Mouse (Mus musculus) hindbrain, embryonic 14.5 days (tissue): ENCODE measurements around the gene Dtx3l. TPM values are rescaled to one million over a fixed set of nuclear protein-coding genes. Genes with fewer than 3 reads are reported as not detected.
"Not testable (repeated sequence)": the region's sequence is repeated elsewhere in the genome, so short reads cannot be mapped to it uniquely, and the experiment has no call there.

Experiments
- ATAC-seq: fragments of 200-750 bp; cut with Nextera tagmentation; 2 replicates; pipeline ENCODE4 v1.8.0; 2017; ENCODE audit warnings: moderate number of reproducible peaks, mild to moderate bottlenecking, moderate TSS enrichment, moderate library complexity; ENCODE audit not compliant: low FRiP score
- DNase-seq: peaks from one replicate; pipeline ENCODE4 v3.0.0-alpha.2; 2015; ENCODE audit warnings: low spot score
- H3K27ac ChIP-seq: fragments of 300-500 bp; sonication (generic); 2 replicates; pipeline ENCODE4 v1.5.1; 2014; ENCODE audit warnings: mild to moderate bottlenecking, moderate library complexity
- H3K27me3 ChIP-seq: fragments of 300-500 bp; sonication (generic); 2 replicates; pipeline ENCODE4 v1.6.1; 2014; ENCODE audit warnings: mild to moderate bottlenecking, low read length, mixed read lengths; ENCODE audit not compliant: control insufficient read depth, insufficient read depth
- H3K36me3 ChIP-seq: fragments of 300-500 bp; sonication (generic); replicated peaks from 2 replicates; pipeline ENCODE4 v1.6.1; 2014; ENCODE audit not compliant: control insufficient read depth, insufficient read depth
- H3K4me1 ChIP-seq: fragments of 300-500 bp; sonication (generic); replicated peaks from 2 replicates; pipeline ENCODE4 v1.6.1; 2014; ENCODE audit warnings: antibody characterized with exemption, low read length, mixed read lengths; ENCODE audit not compliant: control insufficient read depth, insufficient read depth
- H3K4me2 ChIP-seq: fragments of 300-500 bp; sonication (generic); replicated peaks from 2 replicates; pipeline ENCODE4 v1.6.1; 2014; ENCODE audit warnings: mild to moderate bottlenecking, moderate library complexity
- H3K4me3 ChIP-seq: fragments of 300-500 bp; sonication (generic); replicated peaks from 2 replicates; pipeline ENCODE4 v1.5.1; 2014; ENCODE audit warnings: mild to moderate bottlenecking, low read length
- H3K9ac ChIP-seq: fragments of 300-500 bp; sonication (generic); 2 replicates; pipeline ENCODE4 v1.6.1; 2014
- H3K9me3 ChIP-seq: fragments of 300-500 bp; sonication (generic); 2 replicates; pipeline ENCODE4 v1.6.1; 2016; ENCODE audit warnings: low read length; ENCODE audit not compliant: control insufficient read depth
- WGBS: fragments of 180-500 bp; shearing (Covaris S2); extraction: QIAGEN DNeasy Blood & Tissue Kit; methylation state at CpG from one replicate; pipeline ENCODE4 v1.1.7; 2014; 5-methylcytosine and 5-hydroxymethylcytosine counted together
- polyA plus RNA-seq: library from polyadenylated mRNA; unstranded; fragments of >200 nt; fragmentation: Nextera tagmentation; extraction: Ambion mirVana; gene quantifications from 2 replicates; pipeline ENCODE4 v1.2.1, GENCODE M21; 2014

Dtx3l gene
- polyA plus RNA-seq, 1 experiment from 2014 or later, result 1.2 TPM

- Histone ChIP-seq H3K4me1 (no peaks in the 10 kb centered on the region), H3K27me3 (no peaks in the 10 kb centered on the region), H3K4me3 (no peak overlapping the region), H3K9ac (no peak overlapping the region), H3K4me2 (no peak overlapping the region), H3K27ac (no peak overlapping the region), H3K9me3 (no peaks in the 10 kb centered on the region), H3K36me3 (no peaks in the 10 kb centered on the region)
- no peak for DNase-seq
- WGBS, result 64% methylated on average over 2 of the region's 2 CpGs
- ATAC-seq, result no peak
These were observed 29.2 kb upstream of the Dtx3l start for GRCm38 (mm10) chr16:35968149-35968548.

GRCm38 (mm10) chr16:35967319-35967718 is 28.4 kb upstream of the Dtx3l start:
- H3K9me3 ChIP-seq, result no peaks in the 10 kb centered on the region
- ATAC-seq (no peak), DNase-seq (no peak)
- no peak overlapping the region for H3K4me2 ChIP-seq
- H3K36me3 ChIP-seq, result no peaks in the 10 kb centered on the region
- no peaks in the 10 kb centered on the region for H3K4me1 ChIP-seq
- no peak overlapping the region for H3K27ac ChIP-seq
- no peaks in the 10 kb centered on the region for H3K27me3 ChIP-seq
- no peak overlapping the region for H3K4me3 ChIP-seq
- WGBS, result 85% methylated on average over 4 of the region's 4 CpGs
- H3K9ac ChIP-seq, result no peak overlapping the region

- Histone ChIP-seq H3K4me1 (no peaks in the 10 kb centered on the region), H3K9ac (no peak overlapping the region), H3K27me3 (no peaks in the 10 kb centered on the region), H3K4me3 (no peak overlapping the region), H3K4me2 (no peak overlapping the region), H3K27ac (no peak overlapping the region), H3K36me3 (no peaks in the 10 kb centered on the region), H3K9me3 (no peaks in the 10 kb centered on the region)
- ATAC-seq (no peak), DNase-seq (no peak)
- WGBS, result 69% methylated on average over 5 of the region's 5 CpGs
These were observed 27.6 kb upstream of the Dtx3l start for GRCm38 (mm10) chr16:35966411-35967115.

GRCm38 (mm10) chr16:35965991-35966390 is 27.0 kb upstream of the Dtx3l start:
- not testable (repeated sequence) for H3K4me3 ChIP-seq, ATAC-seq, H3K27me3 ChIP-seq, H3K36me3 ChIP-seq, H3K4me2 ChIP-seq, DNase-seq, H3K27ac ChIP-seq, H3K9me3 ChIP-seq, H3K4me1 ChIP-seq, H3K9ac ChIP-seq
- WGBS, result 66% methylated on average over 3 of the region's 4 CpGs

- H3K27me3 ChIP-seq, result no peaks in the 10 kb centered on the region
- no peak overlapping the region for H3K4me3 ChIP-seq
- no peak overlapping the region for H3K27ac ChIP-seq
- no peaks in the 10 kb centered on the region for H3K36me3 ChIP-seq
- no peak overlapping the region for H3K4me2 ChIP-seq
- H3K9ac ChIP-seq, result no peak overlapping the region
- no peaks in the 10 kb centered on the region for H3K9me3 ChIP-seq
- 92% methylated on average over 5 of the region's 5 CpGs for WGBS
- DNase-seq (no peak), ATAC-seq (no peak)
- no peaks in the 10 kb centered on the region for H3K4me1 ChIP-seq
These were observed 13.7 kb upstream of the Dtx3l start for GRCm38 (mm10) chr16:35952628-35953130.

GRCm38 (mm10) chr16:35951216-35951615 is 12.3 kb upstream of the Dtx3l start:
- WGBS, result 96% methylated on average over 3 of the region's 3 CpGs
- Histone ChIP-seq H3K4me3 (no peak overlapping the region), H3K27ac (no peak overlapping the region)

GRCm38 (mm10) chr16:35949264-35949663 is 10.3 kb upstream of the Dtx3l start:
- DNase-seq (no peak), ATAC-seq (no peak)
- no peaks in the 10 kb centered on the region for H3K27me3 ChIP-seq
- H3K9me3 ChIP-seq, result no peaks in the 10 kb centered on the region
- 90% methylated on average over 5 of the region's 5 CpGs for WGBS
- no peak overlapping the region for H3K9ac ChIP-seq
- no peaks in the 10 kb centered on the region for H3K4me1 ChIP-seq
- no peaks in the 10 kb centered on the region for H3K36me3 ChIP-seq
- no peak overlapping the region for H3K4me3 ChIP-seq
- H3K27ac ChIP-seq, result no peak overlapping the region
- H3K4me2 ChIP-seq, result no peak overlapping the region

More at GRCm38 (mm10) chr16:35951216-35951615, 12.3 kb upstream of the Dtx3l start:
- ATAC-seq (no peak), DNase-seq (no peak)
- Histone ChIP-seq H3K9me3 (no peaks in the 10 kb centered on the region), H3K27me3 (no peaks in the 10 kb centered on the region), H3K4me2 (no peak overlapping the region), H3K4me1 (no peaks in the 10 kb centered on the region), H3K9ac (no peak overlapping the region), H3K36me3 (no peaks in the 10 kb centered on the region)

GRCm38 (mm10) chr16:35941382-35941781 is 2.4 kb upstream of the Dtx3l start:
- H3K4me2 ChIP-seq, result no peak overlapping the region
- H3K36me3 ChIP-seq, result no peaks in the 10 kb centered on the region
- no peak overlapping the region for H3K4me3 ChIP-seq
- DNase-seq (no peak), ATAC-seq (no peak)
- H3K9ac ChIP-seq, result no peak overlapping the region
- WGBS, result 88% methylated on average over 7 of the region's 7 CpGs
- H3K27me3 ChIP-seq, result peaks cover 28% of the 10 kb centered on the region; the same call in 1 of the 2 replicates
- H3K9me3 ChIP-seq, result no peaks in the 10 kb centered on the region
- no peaks in the 10 kb centered on the region for H3K4me1 ChIP-seq
- H3K27ac ChIP-seq, result no peak overlapping the region

GRCm38 (mm10) chr16:35939690-35940089 is 739 bp upstream of the Dtx3l start:
- Histone ChIP-seq H3K4me2 (peak overlapping the region; percentile 79), H3K27ac (no peak overlapping the region), H3K4me1 (no peaks in the 10 kb centered on the region), H3K4me3 (peak overlapping the region; percentile 42), H3K9ac (no peak overlapping the region), H3K9me3 (no peaks in the 10 kb centered on the region), H3K27me3 (peaks cover 28% of the 10 kb centered on the region; the same call in 1 of the 2 replicates), H3K36me3 (no peaks in the 10 kb centered on the region)
- DNase-seq (peak; percentile 64), ATAC-seq (no peak)
- 19% methylated on average over 9 of the region's 9 CpGs for WGBS
